Mouse (Mus musculus) WW6 (cell line): ENCODE data around the gene Tmem185b.

Experiments used
- DNase-seq: peaks from one replicate; pipeline ENCODE4 v3.0.0-alpha.2; 2013; ENCODE audit warnings: low read depth, low spot score

Gene Tmem185b

GRCm38 (mm10) chr1:119525689-119526591 is at the start of gene Tmem185b:
Gene Tmem185b (plus strand): TSS chr1:119526160.
- DNase-seq: peak; percentile 52

- no peak for DNase-seq
Observed at GRCm38 (mm10) chr1:119476905-119477353, 49.0 kb upstream of the Tmem185b start.

- DNase-seq: no peak
Observed at GRCm38 (mm10) chr1:119479641-119480040, 46.3 kb upstream of the Tmem185b start.

- DNase-seq: no peak
Observed at GRCm38 (mm10) chr1:119480678-119481077, 45.3 kb upstream of the Tmem185b start.

- no peak for DNase-seq
Observed at GRCm38 (mm10) chr1:119481205-119481932, 44.6 kb upstream of the Tmem185b start.

GRCm38 (mm10) chr1:119482891-119483290 is 43.1 kb upstream of the Tmem185b start:
- no peak for DNase-seq

- no peak for DNase-seq
Observed at GRCm38 (mm10) chr1:119484457-119484856, 41.5 kb upstream of the Tmem185b start.

- no peak for DNase-seq
Observed at GRCm38 (mm10) chr1:119485825-119486224, 40.1 kb upstream of the Tmem185b start.

- no peak for DNase-seq
Observed at GRCm38 (mm10) chr1:119487917-119488590, 37.9 kb upstream of the Tmem185b start.

GRCm38 (mm10) chr1:119490765-119491164 is 35.2 kb upstream of the Tmem185b start:
- no peak for DNase-seq

- DNase-seq: no peak
Observed at GRCm38 (mm10) chr1:119492097-119492496, 33.9 kb upstream of the Tmem185b start.

GRCm38 (mm10) chr1:119492505-119492904 is 33.5 kb upstream of the Tmem185b start:
- DNase-seq: no peak

- no peak for DNase-seq
Observed at GRCm38 (mm10) chr1:119494024-119494711, 31.8 kb upstream of the Tmem185b start.

GRCm38 (mm10) chr1:119494712-119495395 is 31.1 kb upstream of the Tmem185b start:
- DNase-seq: no peak

GRCm38 (mm10) chr1:119495396-119495775 is 30.6 kb upstream of the Tmem185b start:
- no peak for DNase-seq

- DNase-seq: peak; percentile 54
Observed at GRCm38 (mm10) chr1:119497346-119498004, 28.5 kb upstream of the Tmem185b start.

- no peak for DNase-seq
Observed at GRCm38 (mm10) chr1:119498536-119499231, 27.3 kb upstream of the Tmem185b start.

- no peak for DNase-seq
Observed at GRCm38 (mm10) chr1:119499456-119499855, 26.5 kb upstream of the Tmem185b start.

GRCm38 (mm10) chr1:119501881-119502280 is 24.1 kb upstream of the Tmem185b start:
- DNase-seq: no peak

GRCm38 (mm10) chr1:119502729-119503128 is 23.2 kb upstream of the Tmem185b start:
- DNase-seq: no peak
